ENCODE assay signal across 9 mouse cellular contexts in genomic region chr12:40223676-40224075, GRCm38 (mm10). TPM values are rescaled to one million over a fixed set of nuclear protein-coding genes. Genes with fewer than 3 reads are reported as not detected.
DNase-seq lines count a peak whose midpoint lies in the region; ATAC-seq and TF ChIP-seq lines count a peak whose summit lies in the region.
"Had no signal": no experiment of that assay in that cellular context is flagged by ENCODE, and none has a peak within 500 bp of the region (broad histone marks: within the 10 kb centered on the region; RNA-seq: fewer than 3 reads in every experiment).

No protein-coding gene starts in this region.

- no peaks in the 10 kb centered on the region for H3K36me3 ChIP-seq in hindbrain, embryonic 16.5 days (ENCODE audit: control insufficient read depth, insufficient read depth, low read length)
- H3K36me3 ChIP-seq in midbrain, postnatal 0 days (ENCODE audit: insufficient read depth, low read length): no peaks in the 10 kb centered on the region

- peak overlapping the region; percentile 62 for H3K4me2 ChIP-seq in hindbrain, embryonic 16.5 days (ENCODE audit: low read length)
- H3K4me2 ChIP-seq in midbrain, postnatal 0 days (ENCODE audit: low read depth, low read length, poor library complexity, severe bottlenecking): peak overlapping the region; percentile 75

- 49% methylated on average over 10 of the region's 10 CpGs for WGBS in hindbrain, embryonic 16.5 days
- 50% methylated on average over 10 of the region's 10 CpGs for WGBS in midbrain, postnatal 0 days

- H3K27me3 ChIP-seq in hindbrain, embryonic 16.5 days (replicated peaks; ENCODE audit: control insufficient read depth, insufficient read depth, low read length): no peaks in the 10 kb centered on the region
- H3K27me3 ChIP-seq in midbrain, postnatal 0 days (ENCODE audit: insufficient read depth, low read length): no peaks in the 10 kb centered on the region

- peak overlapping the region; percentile 99 for H3K27ac ChIP-seq in hindbrain, embryonic 16.5 days (ENCODE audit: low read depth, low read length)
- H3K27ac ChIP-seq in midbrain, postnatal 0 days (ENCODE audit: low read depth, low read length): peak overlapping the region; percentile 65; the same call in 1 of the 2 replicates

- TF ChIP-seq CTCF in midbrain, postnatal 0 days (IDR thresholded peaks at IDR 0.05): no peak

- ATAC-seq in hindbrain, embryonic 16.5 days: no peak
- no peak for ATAC-seq in midbrain, postnatal 0 days (ENCODE audit: low FRiP score)

- H3K9me3 ChIP-seq in hindbrain, embryonic 16.5 days (ENCODE audit: control insufficient read depth, low read length): no peaks in the 10 kb centered on the region
- H3K9me3 ChIP-seq in midbrain, postnatal 0 days (ENCODE audit: low read length): no peaks in the 10 kb centered on the region

- DNase-seq in cerebellum, adult 11-12 months: peak; percentile 49
- DNase-seq in cerebellum, adult 9-10 months: no peak
- peak; percentile 4 for DNase-seq in urinary bladder, postnatal 14 days (ENCODE audit: low spot score)
- DNase-seq in urinary bladder, postnatal 10 days (ENCODE audit: low spot score): no peak
- no peak for DNase-seq in midbrain, postnatal 0 days (ENCODE audit: low spot score)
- no peak for DNase-seq in c-Kit-positive CD71-positive TER-119-positive erythroid progenitor cells, embryonic 14.5 days (ENCODE audit: low spot score)
- no peak for DNase-seq in layer of hippocampus, adult 8-10 months (ENCODE audit: low spot score in 2 of 2)

- H3K4me3 ChIP-seq in hindbrain, embryonic 16.5 days (ENCODE audit: low read length): peak overlapping the region; percentile 96
- H3K4me3 ChIP-seq in midbrain, postnatal 0 days (ENCODE audit: low read depth, low read length): peak overlapping the region; percentile 94

- H3K4me1 ChIP-seq in hindbrain, embryonic 16.5 days (ENCODE audit: control insufficient read depth, insufficient read depth, low read depth, low read length): peaks cover 19% of the 10 kb centered on the region
- H3K4me1 ChIP-seq in midbrain, postnatal 0 days (ENCODE audit: insufficient read depth, low read length): no peaks in the 10 kb centered on the region

- H3K9ac ChIP-seq in hindbrain, embryonic 16.5 days (ENCODE audit: low read depth, low read length): peak overlapping the region; percentile 61
- H3K9ac ChIP-seq in midbrain, postnatal 0 days (replicated peaks; ENCODE audit: low read length, poor library complexity, severe bottlenecking): peak overlapping the region; percentile 24; the same call in 1 of the 2 replicates

RNA-seq across cellular contexts. Expression of gene Lsmem1, which starts 24.4 kb away (rescaled TPM):
- 0.16 TPM in 1 of 2 replicates, not detected in the other for polyA plus RNA-seq in hindbrain, embryonic 16.5 days (2015; fragmentation: Nextera tagmentation; extraction: Ambion mirVana)
- total RNA-seq in midbrain, postnatal 0 days (2014; rRNA removed): 0.19 TPM in 1 of 2 replicates, not detected in the other
- polyA plus RNA-seq in midbrain, postnatal 0 days (2015; fragmentation: Nextera tagmentation; extraction: Ambion mirVana): not detected in 2 replicates
- 1 to 10 TPM in 1 of 4 experiments, under 1 TPM in 3; 0.66 to 1.5 (median 0.87) TPM for total RNA-seq in layer of hippocampus, adult 8-10 months (2022)
- polyA plus RNA-seq: large intestine, adult 2 months had no signal

RNA-seq across cellular contexts. Expression of gene Ifrd1, which starts 24.6 kb away (rescaled TPM):
- polyA plus RNA-seq in hindbrain, embryonic 16.5 days (2015; fragmentation: Nextera tagmentation; extraction: Ambion mirVana): 152 and 156 TPM in 2 replicates
- total RNA-seq in midbrain, postnatal 0 days (2014; rRNA removed): 54.0 and 89.3 TPM in 2 replicates
- 124 and 133 TPM in 2 replicates for polyA plus RNA-seq in midbrain, postnatal 0 days (2015; fragmentation: Nextera tagmentation; extraction: Ambion mirVana)
- 10 to 100 TPM; 80.1 to 95.4 (median 92.0) TPM for total RNA-seq in layer of hippocampus, adult 8-10 months (2022)

Comparison
In these comparisons a context has a peak if more than half of its experiments do, and no peak if none do; other contexts are left out.
1. DNase-seq: peak in cerebellum, adult 11-12 months (single experiment) and urinary bladder, postnatal 14 days (single experiment); none in cerebellum, adult 9-10 months (single experiment), urinary bladder, postnatal 10 days (single experiment), midbrain, postnatal 0 days (single experiment), c-Kit-positive CD71-positive TER-119-positive erythroid progenitor cells, embryonic 14.5 days (single experiment) and layer of hippocampus, adult 8-10 months (0 of 2).